Mouse (Mus musculus): ENCODE measurements around the gene Nadk.

DNA sequence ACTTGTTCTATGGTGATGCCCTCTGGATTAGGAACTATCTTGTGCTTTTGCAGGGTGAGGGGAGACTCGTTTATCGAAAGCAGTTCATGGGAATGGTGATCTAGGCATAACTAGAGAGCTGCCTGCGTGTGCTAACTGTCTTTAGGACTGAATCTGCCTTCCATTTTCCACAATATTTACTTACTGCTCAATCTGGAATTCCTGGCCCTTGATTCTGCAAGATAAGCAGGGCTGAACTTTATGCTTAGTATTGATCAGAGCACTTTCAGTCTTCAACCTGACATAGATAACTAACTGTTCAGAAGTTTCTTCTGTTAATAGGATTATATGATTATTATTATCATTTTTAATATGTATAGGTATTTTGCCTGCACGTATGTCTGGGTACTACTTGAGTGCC is 43.0 kb downstream of the Nadk start:
- TF ChIP-seq MAFK (IDR thresholded peaks at IDR 0.05; ENCODE audit: insufficient replicate concordance, low read length) (no peak), NRF1 (IDR thresholded peaks at IDR 0.05; ENCODE audit: low read depth, low read length) (no peak), CTCF (conservative IDR thresholded peaks at IDR 0.05 in 1 of 2, IDR thresholded peaks at IDR 0.05 in 1 of 2; ENCODE audit: low read depth in 2 of 2, low read length in 2 of 2) (no peak), POLR2A (IDR thresholded peaks at IDR 0.05; ENCODE audit: low read depth, low read length) (no peak), MEF2A (IDR thresholded peaks at IDR 0.05; ENCODE audit: borderline replicate concordance, low read depth, low read length) (no peak), USF2 (conservative IDR thresholded peaks at IDR 0.05; ENCODE audit: low read depth, low read length) (no peak), E2F4 (IDR thresholded peaks at IDR 0.05; ENCODE audit: insufficient replicate concordance, low read depth, low read length) (no peak)
